Mouse (Mus musculus) kidney, postnatal 4 days (tissue): ENCODE measurements around the gene 1700001L19Rik.
A peak's percentile ranks its signal among the peaks of the same experiment; 100 is the strongest.

Experiments used
- DNase-seq, 2 experiments: peaks; one replicate each; pipeline ENCODE4 v3.0.0; 2021; ENCODE audit warnings: mixed read lengths in 2 of 2

Gene 1700001L19Rik

GRCm38 (mm10) chr13:68622792-68623191, 25.6 kb downstream of the 1700001L19Rik start:
- peak in 1 of 2 experiments; percentile 22 for DNase-seq

- DNase-seq: no peak
Observed at GRCm38 (mm10) chr13:68627041-68627440, 29.8 kb downstream of the 1700001L19Rik start.

GRCm38 (mm10) chr13:68642786-68643185, 45.6 kb downstream of the 1700001L19Rik start:
- no peak for DNase-seq
